Mouse (Mus musculus) stomach, postnatal 0 days (tissue): ENCODE measurements around the gene Ccdc130. TPM values are rescaled to one million over a fixed set of nuclear protein-coding genes. Genes with fewer than 3 reads are reported as not detected.

Source experiments
- ATAC-seq: fragments of 200-750 bp; cut with Nextera tagmentation; 2 replicates; pipeline ENCODE4 v1.8.0; 2017; ENCODE audit not compliant: low FRiP score, low TSS enrichment
- DNase-seq: peaks from one replicate; pipeline ENCODE4 v3.0.0-alpha.2; 2016; ENCODE audit warnings: low spot score
- H3K27ac ChIP-seq: fragments of 300-500 bp; sonication (generic); replicated peaks from 2 replicates; pipeline ENCODE4 v1.5.1; 2014; ENCODE audit warnings: mild to moderate bottlenecking, control low read depth
- H3K27me3 ChIP-seq: fragments of 300-500 bp; sonication (generic); 2 replicates; pipeline ENCODE4 v1.6.1; 2014; ENCODE audit warnings: low read length; ENCODE audit not compliant: control insufficient read depth, insufficient read depth
- H3K36me3 ChIP-seq: fragments of 300-500 bp; sonication (generic); 2 replicates; pipeline ENCODE4 v1.6.1; 2014; ENCODE audit warnings: low read length, mixed read lengths; ENCODE audit not compliant: control insufficient read depth, insufficient read depth
- H3K4me1 ChIP-seq: fragments of 300-500 bp; sonication (generic); replicated peaks from 2 replicates; pipeline ENCODE4 v1.6.1; 2014; ENCODE audit warnings: antibody characterized with exemption; ENCODE audit not compliant: control insufficient read depth, insufficient read depth
- H3K4me2 ChIP-seq: fragments of 300-500 bp; sonication (generic); replicated peaks from 2 replicates; pipeline ENCODE4 v1.6.1; 2014; ENCODE audit warnings: low read depth, mild to moderate bottlenecking, control low read depth, moderate library complexity
- H3K4me3 ChIP-seq: fragments of 300-500 bp; sonication (generic); 2 replicates; pipeline ENCODE4 v1.5.1; 2014; ENCODE audit warnings: low read depth, low read length, control low read depth
- H3K9ac ChIP-seq: fragments of 300-500 bp; sonication (generic); 2 replicates; pipeline ENCODE4 v1.6.1; 2014; ENCODE audit warnings: mild to moderate bottlenecking, low read length, control low read depth, mixed read lengths
- H3K9me3 ChIP-seq: fragments of 300-500 bp; sonication (generic); 2 replicates; pipeline ENCODE4 v1.6.1; 2016; ENCODE audit warnings: low read length; ENCODE audit not compliant: control insufficient read depth
- CTCF ChIP-seq: IDR thresholded peaks from 2 replicates; pipeline ENCODE4 v1.5.1; 2016; ENCODE audit warnings: antibody characterized with exemption, low read depth, mild to moderate bottlenecking, moderate library complexity
- EP300 ChIP-seq: optimal IDR thresholded peaks from 2 replicates; pipeline ENCODE3; 2016; ENCODE audit warnings: antibody characterized with exemption
- WGBS: fragments of 180-500 bp; shearing (Covaris S2); extraction: QIAGEN DNeasy Blood & Tissue Kit; methylation state at CpG from one replicate; pipeline ENCODE4 v1.1.7; 2014; 5-methylcytosine and 5-hydroxymethylcytosine counted together
- polyA plus RNA-seq: library from polyadenylated mRNA; unstranded; fragments of >200 nt; fragmentation: Nextera tagmentation; extraction: Ambion mirVana; gene quantifications from 2 replicates; pipeline ENCODE4 v1.2.1, GENCODE M21; 2015

Ccdc130 gene
- polyA plus RNA-seq, 1 experiment from 2014 or later = 10.4 TPM

DNA sequence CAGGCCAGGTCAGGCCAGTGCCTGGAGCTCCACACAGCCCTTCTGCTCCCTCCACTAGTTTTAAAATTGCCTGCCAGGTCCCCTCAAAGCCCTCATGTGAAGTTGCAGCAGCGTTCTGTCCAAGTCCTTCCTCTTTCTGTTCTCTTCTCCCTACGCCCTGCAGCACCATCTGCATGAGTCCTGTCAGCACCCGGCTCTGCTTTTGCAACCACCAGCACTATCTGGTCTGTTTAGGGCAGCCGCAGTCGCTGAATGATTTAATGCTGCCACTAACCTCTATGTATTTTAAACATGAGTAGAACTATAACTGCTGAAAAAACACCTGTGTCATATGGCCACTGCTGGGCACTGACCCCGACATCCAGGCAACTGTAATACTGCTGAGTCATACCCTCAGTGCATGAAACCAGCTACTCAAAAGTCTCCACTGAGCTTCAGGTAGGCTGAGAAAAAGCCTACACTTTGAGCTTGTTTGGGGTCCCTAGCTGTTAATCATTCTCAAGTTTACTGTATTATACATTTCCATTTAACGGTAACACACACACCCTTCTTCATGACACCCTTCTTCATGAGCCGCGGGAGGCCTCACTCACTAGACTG, 47.5 kb downstream of the Ccdc130 start:
- no peaks in the 10 kb centered on the region for H3K4me1 ChIP-seq
- WGBS = 91% methylated on average over 9 of the region's 9 CpGs
- DNase-seq (no peak), ATAC-seq (no peak)
- H3K4me2 ChIP-seq = no peak overlapping the region
- H3K36me3 ChIP-seq = peaks cover 46% of the 10 kb centered on the region
- H3K9ac ChIP-seq = no peak overlapping the region
- H3K9me3 ChIP-seq = no peaks in the 10 kb centered on the region
- H3K27ac ChIP-seq = no peak overlapping the region
- no peak overlapping the region for H3K4me3 ChIP-seq
- TF ChIP-seq CTCF = no peak
- no peak for TF ChIP-seq EP300
- no peaks in the 10 kb centered on the region for H3K27me3 ChIP-seq

DNA sequence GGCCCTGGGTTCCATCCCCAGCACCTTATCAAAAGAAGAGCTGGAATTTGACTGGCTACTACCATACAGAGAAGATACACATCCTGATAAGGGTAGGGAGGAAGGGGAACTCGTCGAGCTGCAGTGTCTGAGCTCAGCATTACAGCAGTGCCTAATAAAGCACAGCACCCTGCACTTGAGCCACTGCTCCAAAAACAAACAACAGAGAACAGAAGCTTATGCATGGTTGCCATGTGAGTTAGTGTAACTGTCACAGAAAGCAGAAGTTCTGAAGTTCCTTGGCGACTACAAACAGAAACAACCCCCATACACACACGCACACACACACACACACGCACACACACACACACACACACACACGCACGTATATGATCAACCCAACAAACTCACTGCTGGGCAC, 50.1 kb downstream of the Ccdc130 start:
- H3K27me3 ChIP-seq = no peaks in the 10 kb centered on the region
- no peak overlapping the region for H3K9ac ChIP-seq
- no peak overlapping the region for H3K4me3 ChIP-seq
- H3K27ac ChIP-seq = no peak overlapping the region
- peaks cover 30% of the 10 kb centered on the region for H3K36me3 ChIP-seq
- DNase-seq (no peak), ATAC-seq (no peak)
- WGBS = 71% methylated on average over 7 of the region's 7 CpGs
- no peak for TF ChIP-seq CTCF
- no peak for TF ChIP-seq EP300
- no peaks in the 10 kb centered on the region for H3K4me1 ChIP-seq
- H3K4me2 ChIP-seq = no peak overlapping the region
- no peaks in the 10 kb centered on the region for H3K9me3 ChIP-seq

DNA sequence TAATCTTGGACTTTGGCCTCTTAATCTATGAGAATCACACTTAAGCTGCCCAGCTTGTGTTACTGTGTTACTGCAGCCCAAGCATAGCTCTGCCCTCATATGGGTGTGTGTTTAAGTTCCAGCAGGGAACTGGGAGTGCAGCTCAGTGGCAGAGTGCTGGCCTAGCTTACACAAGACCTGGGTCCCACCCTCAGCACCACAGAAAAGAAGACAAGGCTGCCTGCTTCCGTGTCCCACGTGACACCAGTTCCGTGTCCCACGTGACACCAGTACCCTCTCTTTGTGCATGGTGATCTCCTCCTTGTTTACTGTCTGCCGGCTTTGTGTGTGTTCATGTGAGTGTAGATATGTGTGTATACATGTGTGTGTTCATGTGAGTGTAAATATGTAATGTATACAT, 52.0 kb downstream of the Ccdc130 start:
- peaks cover 26% of the 10 kb centered on the region for H3K36me3 ChIP-seq

DNA sequence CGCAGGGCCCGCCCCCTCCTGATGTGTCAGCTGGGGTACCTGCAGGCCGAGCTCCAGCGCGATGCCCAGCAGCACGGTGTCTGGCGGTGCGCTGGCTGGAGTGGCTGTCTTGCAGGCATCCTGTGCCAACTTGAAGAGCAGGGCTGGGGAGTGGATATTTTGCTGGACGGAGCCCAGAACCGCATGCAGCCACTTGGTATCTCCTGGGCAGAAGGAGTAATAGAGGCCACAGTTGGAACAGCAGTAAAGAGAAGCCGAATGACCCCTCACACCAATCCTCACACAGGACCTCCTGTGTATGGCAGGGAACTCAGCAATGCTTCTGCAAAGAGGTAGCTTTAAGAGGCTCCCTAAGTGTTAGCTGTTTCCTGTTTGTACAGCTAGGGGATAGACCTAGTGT, 53.0 kb downstream of the Ccdc130 start:
- TF ChIP-seq EP300 = no peak
- no peak for TF ChIP-seq CTCF
- no peak for ATAC-seq
- H3K27ac ChIP-seq = no peak overlapping the region
- no peaks in the 10 kb centered on the region for H3K27me3 ChIP-seq
- no peak for DNase-seq
- no peaks in the 10 kb centered on the region for H3K9me3 ChIP-seq
- no peak overlapping the region for H3K4me3 ChIP-seq
- no peak overlapping the region for H3K9ac ChIP-seq
- peaks cover 22% of the 10 kb centered on the region for H3K36me3 ChIP-seq
- no peaks in the 10 kb centered on the region for H3K4me1 ChIP-seq
- WGBS = 91% methylated on average over 11 of the region's 11 CpGs
- H3K4me2 ChIP-seq = no peak overlapping the region

More for the DNA sequence above, 52.0 kb downstream of the Ccdc130 start:
- H3K4me3 ChIP-seq = no peak overlapping the region
- no peaks in the 10 kb centered on the region for H3K27me3 ChIP-seq
- no peaks in the 10 kb centered on the region for H3K9me3 ChIP-seq
- 82% methylated on average over 5 of the region's 5 CpGs for WGBS
- H3K27ac ChIP-seq = no peak overlapping the region
- no peak for TF ChIP-seq CTCF
- no peak for TF ChIP-seq EP300
- no peak overlapping the region for H3K4me2 ChIP-seq
- H3K9ac ChIP-seq = no peak overlapping the region
- ATAC-seq (no peak), DNase-seq (no peak)
- no peaks in the 10 kb centered on the region for H3K4me1 ChIP-seq

DNA sequence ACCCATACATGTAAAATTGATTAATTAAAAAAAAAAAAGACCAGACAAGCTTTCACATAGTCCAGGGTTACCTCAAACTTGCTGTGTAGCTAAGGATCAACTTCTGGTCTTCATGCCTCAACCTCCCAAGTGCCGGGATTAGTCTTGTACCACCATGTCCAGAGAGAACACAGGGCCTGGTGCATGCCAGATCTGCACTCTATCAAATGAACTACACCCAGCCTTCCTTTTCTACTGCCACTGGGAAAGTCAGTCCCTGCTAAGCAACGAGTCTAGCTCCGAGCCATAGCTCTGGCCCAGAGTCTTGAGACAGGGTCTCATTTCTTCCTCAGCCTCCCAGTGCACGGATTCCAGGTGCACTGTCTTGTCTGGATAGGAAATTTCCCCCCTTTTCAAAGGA, 56.9 kb downstream of the Ccdc130 start:
- peaks cover 25% of the 10 kb centered on the region for H3K36me3 ChIP-seq
- no peak for TF ChIP-seq CTCF
- no peak for TF ChIP-seq EP300
- no peak overlapping the region for H3K4me3 ChIP-seq
- H3K27ac ChIP-seq = no peak overlapping the region
- ATAC-seq (no peak), DNase-seq (no peak)
- H3K9ac ChIP-seq = no peak overlapping the region
- H3K4me2 ChIP-seq = no peak overlapping the region
- WGBS = 81% methylated on average over 4 of the region's 4 CpGs
- H3K9me3 ChIP-seq = no peaks in the 10 kb centered on the region
- no peaks in the 10 kb centered on the region for H3K4me1 ChIP-seq
- no peaks in the 10 kb centered on the region for H3K27me3 ChIP-seq

DNA sequence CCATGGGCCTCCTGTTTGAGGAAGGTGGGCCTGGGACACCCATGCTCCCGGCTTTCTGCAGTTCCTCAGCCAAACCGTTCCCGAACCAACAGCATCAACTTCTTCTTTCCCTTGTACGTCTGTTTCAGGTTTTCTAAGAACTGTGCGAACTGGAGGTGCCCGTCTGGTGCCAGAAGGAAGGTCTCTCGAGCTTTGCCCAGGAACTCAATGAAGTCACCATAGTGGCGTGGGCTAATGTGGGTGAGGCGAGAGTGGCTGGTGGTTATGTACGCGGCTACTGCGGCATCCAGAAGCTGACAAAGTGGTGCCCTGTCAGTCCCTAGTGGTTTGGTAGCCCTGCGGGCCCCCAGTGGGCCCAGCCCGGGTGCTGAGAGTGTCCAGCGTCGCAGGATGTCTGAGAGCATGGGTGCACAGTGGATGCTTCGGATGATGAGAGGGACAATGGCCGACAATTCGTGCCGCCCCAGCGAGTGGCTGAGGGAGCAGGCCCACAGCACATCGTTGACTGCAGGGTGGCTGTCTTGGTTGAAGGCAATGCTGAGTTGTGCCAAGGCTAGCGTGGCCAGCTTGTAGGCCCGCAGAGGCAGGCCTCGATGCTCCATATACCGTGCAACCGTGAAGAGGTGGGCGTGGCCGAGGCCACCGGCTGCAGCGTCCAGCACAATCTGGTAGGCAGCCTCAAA, 58.2 kb downstream of the Ccdc130 start:
- ATAC-seq (no peak), DNase-seq (no peak)
- H3K9ac ChIP-seq = no peak overlapping the region
- no peaks in the 10 kb centered on the region for H3K9me3 ChIP-seq
- H3K4me3 ChIP-seq = no peak overlapping the region
- WGBS = 91% methylated on average over 31 of the region's 31 CpGs
- TF ChIP-seq CTCF = no peak
- TF ChIP-seq EP300 = no peak
- no peaks in the 10 kb centered on the region for H3K4me1 ChIP-seq
- H3K36me3 ChIP-seq = peaks cover 25% of the 10 kb centered on the region
- H3K27ac ChIP-seq = no peak overlapping the region
- no peak overlapping the region for H3K4me2 ChIP-seq
- no peaks in the 10 kb centered on the region for H3K27me3 ChIP-seq
